8 mouse cellular contexts compared by ENCODE assay signal in the genomic region with DNA sequence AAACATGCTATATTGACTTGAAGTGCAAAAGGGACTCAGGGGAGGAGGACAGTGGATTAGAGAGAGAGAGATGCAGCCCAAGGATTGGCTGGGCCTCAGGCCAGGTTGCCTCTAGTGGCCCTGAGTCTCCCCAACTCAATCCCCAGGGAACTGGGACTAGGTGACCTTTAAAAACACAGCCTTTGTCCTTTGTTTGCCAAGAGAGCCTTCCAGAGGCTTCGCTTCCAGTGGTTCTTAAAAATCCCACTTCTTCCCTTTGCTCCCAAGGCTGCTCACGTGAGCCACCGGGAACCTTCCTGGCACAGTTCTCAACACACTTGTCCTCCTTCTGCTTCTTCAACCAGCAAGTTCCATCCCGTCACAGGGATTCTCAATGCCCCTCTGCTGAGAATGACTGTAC.
DNase-seq lines count a peak whose midpoint lies in the region; ATAC-seq and TF ChIP-seq lines count a peak whose summit lies in the region.
"Had no signal": no experiment of that assay in that cellular context is flagged by ENCODE, and none has a peak within 500 bp of the region (broad histone marks: within the 10 kb centered on the region; RNA-seq: fewer than 3 reads in every experiment).

No protein-coding gene starts in this region.

- peaks cover 90% of the 10 kb centered on the region for H3K4me1 ChIP-seq in heart, embryonic 15.5 days (replicated peaks)
- H3K4me1 ChIP-seq in midbrain, embryonic 13.5 days (replicated peaks): peaks cover 87% of the 10 kb centered on the region
- no peaks in the 10 kb centered on the region; the same call in 1 of the 2 replicates for H3K4me1 ChIP-seq in midbrain, postnatal 0 days (ENCODE audit: insufficient read depth, low read length)
- peaks cover 87% of the 10 kb centered on the region for H3K4me1 ChIP-seq in hindbrain, embryonic 13.5 days (replicated peaks)

- ATAC-seq in heart, embryonic 15.5 days (replicated peaks; ENCODE audit: insufficient number of reproducible peaks, insufficient read depth, low FRiP score, low read depth): no peak
- no peak for ATAC-seq in midbrain, embryonic 13.5 days
- ATAC-seq in midbrain, postnatal 0 days (ENCODE audit: low FRiP score): no peak
- no peak for ATAC-seq in hindbrain, embryonic 13.5 days (ENCODE audit: low FRiP score)

- H3K4me3 ChIP-seq in heart, embryonic 15.5 days: no peak overlapping the region
- H3K4me3 ChIP-seq in midbrain, embryonic 13.5 days (replicated peaks): no peak overlapping the region
- H3K4me3 ChIP-seq in midbrain, postnatal 0 days (ENCODE audit: low read depth, low read length): no peak overlapping the region
- no peak overlapping the region for H3K4me3 ChIP-seq in hindbrain, embryonic 13.5 days

- no peaks in the 10 kb centered on the region for H3K9me3 ChIP-seq in heart, embryonic 15.5 days (replicated peaks)
- H3K9me3 ChIP-seq in midbrain, embryonic 13.5 days: no peaks in the 10 kb centered on the region
- no peaks in the 10 kb centered on the region for H3K9me3 ChIP-seq in midbrain, postnatal 0 days (ENCODE audit: low read length)
- H3K9me3 ChIP-seq in hindbrain, embryonic 13.5 days: no peaks in the 10 kb centered on the region

- H3K27me3 ChIP-seq in heart, embryonic 15.5 days: no peaks in the 10 kb centered on the region
- H3K27me3 ChIP-seq in midbrain, embryonic 13.5 days: no peaks in the 10 kb centered on the region
- H3K27me3 ChIP-seq in midbrain, postnatal 0 days (ENCODE audit: insufficient read depth, low read length): no peaks in the 10 kb centered on the region
- no peaks in the 10 kb centered on the region for H3K27me3 ChIP-seq in hindbrain, embryonic 13.5 days

- H3K36me3 ChIP-seq in heart, embryonic 15.5 days: no peaks in the 10 kb centered on the region
- H3K36me3 ChIP-seq in midbrain, embryonic 13.5 days: no peaks in the 10 kb centered on the region
- H3K36me3 ChIP-seq in midbrain, postnatal 0 days (ENCODE audit: insufficient read depth, low read length): no peaks in the 10 kb centered on the region
- H3K36me3 ChIP-seq in hindbrain, embryonic 13.5 days: no peaks in the 10 kb centered on the region

- TF ChIP-seq CTCF in midbrain, postnatal 0 days (IDR thresholded peaks at IDR 0.05): no peak

- peak overlapping the region; percentile 68; the same call in 1 of the 2 replicates for H3K27ac ChIP-seq in heart, embryonic 15.5 days
- H3K27ac ChIP-seq in midbrain, embryonic 13.5 days: peak overlapping the region; percentile 40; the same call in 1 of the 2 replicates
- H3K27ac ChIP-seq in midbrain, postnatal 0 days (ENCODE audit: low read depth, low read length): no peak overlapping the region
- H3K27ac ChIP-seq in hindbrain, embryonic 13.5 days: peak overlapping the region; percentile 52

- no peak overlapping the region for H3K4me2 ChIP-seq in heart, embryonic 15.5 days
- H3K4me2 ChIP-seq in midbrain, embryonic 13.5 days (replicated peaks): no peak overlapping the region
- no peak overlapping the region for H3K4me2 ChIP-seq in midbrain, postnatal 0 days (ENCODE audit: low read depth, low read length, poor library complexity, severe bottlenecking)
- H3K4me2 ChIP-seq in hindbrain, embryonic 13.5 days: no peak overlapping the region

- DNase-seq in heart, postnatal 4 days: no peak
- no peak for DNase-seq in midbrain, postnatal 0 days (ENCODE audit: low spot score)
- DNase-seq in urinary bladder, postnatal 14 days (ENCODE audit: low spot score): no peak
- DNase-seq in thymus, adult 18-20 months: no peak
- DNase-seq: cerebellum, postnatal 25 days had no signal

- H3K9ac ChIP-seq in heart, embryonic 15.5 days: no peak overlapping the region
- no peak overlapping the region for H3K9ac ChIP-seq in midbrain, embryonic 13.5 days (replicated peaks)
- H3K9ac ChIP-seq in midbrain, postnatal 0 days (replicated peaks; ENCODE audit: low read length, poor library complexity, severe bottlenecking): no peak overlapping the region
- H3K9ac ChIP-seq in hindbrain, embryonic 13.5 days: no peak overlapping the region

- 70% methylated on average over 4 of the region's 4 CpGs for WGBS in heart, embryonic 15.5 days
- 81% methylated on average over 4 of the region's 4 CpGs for whole genome bisulfite sequencing in midbrain, embryonic 13.5 days
- WGBS in midbrain, postnatal 0 days: 66% methylated on average over 4 of the region's 4 CpGs
- WGBS in hindbrain, embryonic 13.5 days: 88% methylated on average over 4 of the region's 4 CpGs
